Mouse (Mus musculus) kidney, postnatal 0 days (tissue): ENCODE data around the gene Pde9a. TPM values are rescaled to one million over a fixed set of nuclear protein-coding genes. Genes with fewer than 3 reads are reported as not detected.
A peak's percentile ranks its signal among the peaks of the same experiment; 100 is the strongest.

Experiments
- ATAC-seq: fragments of 200-750 bp; cut with Nextera tagmentation; replicated peaks from 2 replicates; pipeline ENCODE4 v1.8.0; 2017; ENCODE audit warnings: low read depth, moderate number of reproducible peaks, moderate TSS enrichment, moderate library complexity; ENCODE audit not compliant: low FRiP score
- DNase-seq: peaks from one replicate; pipeline ENCODE4 v3.0.0-alpha.2; 2016; ENCODE audit warnings: low spot score
- H3K27ac ChIP-seq: fragments of 300-500 bp; sonication (generic); 2 replicates; pipeline ENCODE4 v1.5.1; 2014; ENCODE audit warnings: mild to moderate bottlenecking
- H3K27me3 ChIP-seq: fragments of 300-500 bp; sonication (generic); 2 replicates; pipeline ENCODE4 v1.6.1; 2014; ENCODE audit warnings: low read length, mixed read lengths; ENCODE audit not compliant: insufficient read depth
- H3K36me3 ChIP-seq: fragments of 300-500 bp; sonication (generic); 2 replicates; pipeline ENCODE4 v1.6.1; 2014; ENCODE audit warnings: low read length, mixed read lengths; ENCODE audit not compliant: insufficient read depth
- H3K4me1 ChIP-seq: fragments of 300-500 bp; sonication (generic); replicated peaks from 2 replicates; pipeline ENCODE4 v1.6.1; 2014; ENCODE audit warnings: antibody characterized with exemption, low read length, mixed read lengths; ENCODE audit not compliant: insufficient read depth
- H3K4me2 ChIP-seq: fragments of 300-500 bp; sonication (generic); 2 replicates; pipeline ENCODE4 v1.6.1; 2014; ENCODE audit warnings: mild to moderate bottlenecking, low read length, moderate library complexity, mixed read lengths
- H3K4me3 ChIP-seq: fragments of 300-500 bp; sonication (generic); replicated peaks from 2 replicates; pipeline ENCODE4 v1.5.1; 2014; ENCODE audit warnings: low read depth, low read length
- H3K9ac ChIP-seq: fragments of 300-500 bp; sonication (generic); 2 replicates; pipeline ENCODE4 v1.6.1; 2014; ENCODE audit warnings: low read depth, low read length
- H3K9me3 ChIP-seq: fragments of 300-500 bp; sonication (generic); replicated peaks from 2 replicates; pipeline ENCODE4 v1.6.1; 2016; ENCODE audit warnings: low read length, inconsistent platforms, mixed read lengths
- CTCF ChIP-seq: IDR thresholded peaks from 2 replicates; pipeline ENCODE4 v1.5.1; 2016; ENCODE audit warnings: antibody characterized with exemption, low read depth, mild to moderate bottlenecking, moderate library complexity
- whole genome bisulfite sequencing: fragments of 180-500 bp; shearing (Covaris S2); extraction: QIAGEN DNeasy Blood & Tissue Kit; methylation state at CpG from one replicate; pipeline ENCODE4 v1.1.7; 2014; 5-methylcytosine and 5-hydroxymethylcytosine counted together
- polyA plus RNA-seq: library from polyadenylated mRNA; unstranded; fragments of >200 nt; fragmentation: Nextera tagmentation; extraction: Ambion mirVana; gene quantifications from 2 replicates; pipeline ENCODE4 v1.2.1, GENCODE M21; 2015

Gene Pde9a
- polyA plus RNA-seq, 1 experiment from 2014 or later, result 31.9 TPM

GRCm38 (mm10) chr17:31424358-31424757 lies 38.3 kb downstream of the Pde9a start:
- no peak for DNase-seq
- H3K27me3 ChIP-seq, result no peaks in the 10 kb centered on the region
- no peak overlapping the region for H3K9ac ChIP-seq
- H3K4me2 ChIP-seq, result no peak overlapping the region
- H3K27ac ChIP-seq, result no peak overlapping the region
- no peak overlapping the region for H3K4me3 ChIP-seq
- WGBS, result 81% methylated on average over 4 of the region's 4 CpGs
- peaks cover 6% of the 10 kb centered on the region; the same call in 1 of the 2 replicates for H3K36me3 ChIP-seq
- ATAC-seq, result no peak
- peaks cover 2% of the 10 kb centered on the region; the same call in 1 of the 2 replicates for H3K9me3 ChIP-seq
- H3K4me1 ChIP-seq, result 0 out of 2 replicates have a peak, but pooled peaks cover 6% of the 10 kb centered on the region
- TF ChIP-seq CTCF, result no peak

GRCm38 (mm10) chr17:31424798-31425197 lies 38.8 kb downstream of the Pde9a start:
- no peak overlapping the region for H3K4me2 ChIP-seq
- no peaks in the 10 kb centered on the region for H3K27me3 ChIP-seq
- TF ChIP-seq CTCF, result no peak
- no peak overlapping the region for H3K4me3 ChIP-seq
- DNase-seq, result no peak
- H3K36me3 ChIP-seq, result peaks cover 11% of the 10 kb centered on the region
- ATAC-seq, result no peak
- 60% methylated on average over 8 of the region's 8 CpGs for WGBS
- no peak overlapping the region for H3K9ac ChIP-seq
- H3K27ac ChIP-seq, result no peak overlapping the region
- peaks cover 4% of the 10 kb centered on the region; the same call in 1 of the 2 replicates for H3K9me3 ChIP-seq
- H3K4me1 ChIP-seq, result 0 out of 2 replicates have a peak, but pooled peaks cover 6% of the 10 kb centered on the region

GRCm38 (mm10) chr17:31425827-31426698 lies 40.1 kb downstream of the Pde9a start:
- Histone ChIP-seq H3K27ac (no peak overlapping the region), H3K4me3 (no peak overlapping the region), H3K4me1 (0 out of 2 replicates have a peak, but pooled peaks cover 6% of the 10 kb centered on the region), H3K9me3 (peaks cover 4% of the 10 kb centered on the region; the same call in 1 of the 2 replicates), H3K4me2 (no peak overlapping the region), H3K9ac (no peak overlapping the region), H3K27me3 (no peaks in the 10 kb centered on the region), H3K36me3 (peaks cover 12% of the 10 kb centered on the region)
- ATAC-seq (no peak), DNase-seq (no peak)
- 64% methylated on average over 13 of the region's 13 CpGs for WGBS
- no peak for TF ChIP-seq CTCF

- ATAC-seq (no peak), DNase-seq (no peak)
- Histone ChIP-seq H3K27me3 (no peaks in the 10 kb centered on the region), H3K4me3 (no peak overlapping the region), H3K36me3 (peaks cover 7% of the 10 kb centered on the region; the same call in 1 of the 2 replicates), H3K9ac (no peak overlapping the region), H3K9me3 (peaks cover 4% of the 10 kb centered on the region; the same call in 1 of the 2 replicates), H3K4me2 (no peak overlapping the region), H3K4me1 (peaks cover 26% of the 10 kb centered on the region), H3K27ac (no peak overlapping the region)
- TF ChIP-seq CTCF, result peak; percentile 64
- 96% methylated on average over 2 of the region's 2 CpGs for WGBS
These were observed 43.4 kb downstream of the Pde9a start for GRCm38 (mm10) chr17:31429402-31429801.

DNA sequence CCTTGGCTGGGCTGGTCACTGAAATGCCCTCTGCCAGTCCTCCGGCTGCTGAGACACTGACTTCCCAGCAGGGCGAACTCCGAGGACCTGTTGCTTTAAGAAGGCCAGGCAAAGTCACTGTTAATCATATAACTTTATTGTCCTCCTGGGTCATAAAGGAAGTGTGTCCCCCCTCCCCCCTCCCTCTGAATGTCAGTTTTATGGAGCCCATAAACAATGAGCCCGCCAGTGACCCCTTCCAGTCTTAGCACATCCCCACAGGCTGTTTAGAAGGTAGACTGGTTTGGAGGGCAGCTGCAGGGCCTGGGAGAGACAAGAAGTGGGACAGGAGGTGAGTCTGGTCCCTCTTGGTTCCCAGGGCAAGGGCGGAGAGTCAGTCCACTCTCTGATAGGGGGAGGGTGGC lies 46.9 kb downstream of the Pde9a start:
- DNase-seq (peak; percentile 89), ATAC-seq (peak; percentile 51; the same call in 1 of the 2 replicates)
- H3K9ac ChIP-seq, result peak overlapping the region; percentile 32; the same call in 1 of the 2 replicates
- peaks cover 33% of the 10 kb centered on the region for H3K4me1 ChIP-seq
- peaks cover 4% of the 10 kb centered on the region; the same call in 1 of the 2 replicates for H3K9me3 ChIP-seq
- peak overlapping the region; percentile 64 for H3K4me2 ChIP-seq
- H3K27me3 ChIP-seq, result no peaks in the 10 kb centered on the region
- TF ChIP-seq CTCF, result no peak
- H3K27ac ChIP-seq, result peak overlapping the region; percentile 81
- H3K4me3 ChIP-seq, result peak overlapping the region; percentile 25
- 7% methylated on average over 5 of the region's 5 CpGs for WGBS
- peaks cover 7% of the 10 kb centered on the region; the same call in 1 of the 2 replicates for H3K36me3 ChIP-seq

DNA sequence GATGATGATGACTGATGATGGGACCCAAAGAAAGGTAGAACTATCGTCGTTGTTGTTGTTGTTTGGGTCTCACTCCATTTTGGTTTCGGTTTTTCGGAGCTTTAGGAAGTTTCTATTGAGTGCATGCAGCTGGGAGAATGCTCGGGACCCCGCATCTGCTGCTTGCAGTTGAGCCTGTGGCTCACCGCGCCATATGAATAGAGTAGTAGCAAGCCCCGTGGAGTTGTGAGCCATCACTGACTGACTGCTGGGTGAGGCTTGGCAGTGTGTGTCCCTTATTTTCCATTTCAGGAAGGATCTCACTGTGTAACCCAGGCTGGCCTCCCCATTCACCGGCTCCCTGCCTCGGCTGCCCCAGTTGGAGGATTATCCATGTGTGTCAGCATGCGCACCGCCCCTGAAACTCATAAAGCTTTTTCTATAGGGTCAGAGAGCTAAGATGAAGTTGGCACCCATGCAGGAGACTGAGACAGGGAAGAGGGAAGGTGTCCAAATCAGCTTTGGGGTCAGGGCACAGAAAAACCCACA lies 47.5 kb downstream of the Pde9a start:
- no peak for ATAC-seq
- H3K4me2 ChIP-seq, result peak overlapping the region; percentile 64
- 8% methylated on average over 13 of the region's 13 CpGs for WGBS
- no peak for TF ChIP-seq CTCF
- peak overlapping the region; percentile 32 for H3K9ac ChIP-seq
- H3K27me3 ChIP-seq, result no peaks in the 10 kb centered on the region
- H3K4me1 ChIP-seq, result peaks cover 33% of the 10 kb centered on the region
- H3K4me3 ChIP-seq, result peak overlapping the region; percentile 25
- H3K9me3 ChIP-seq, result peaks cover 4% of the 10 kb centered on the region; the same call in 1 of the 2 replicates
- peaks cover 7% of the 10 kb centered on the region; the same call in 1 of the 2 replicates for H3K36me3 ChIP-seq
- peak overlapping the region; percentile 81 for H3K27ac ChIP-seq
- no peak for DNase-seq
